Mouse (Mus musculus) small intestine, adult 2 months (tissue): ENCODE data around the gene Cstf1.

ENCODE experiments used
- CTCF ChIP-seq: fragments of 200-500 bp; IDR thresholded peaks from 2 replicates; pipeline ENCODE4 v1.5.1; 2012; ENCODE audit warnings: low read depth, mild to moderate bottlenecking, control low read depth, inconsistent platforms, low read length, moderate library complexity, mixed read lengths; ENCODE audit not compliant: insufficient replicate concordance, insufficient read length; ENCODE audit errors: extremely low read depth
- POLR2A ChIP-seq: fragments of 200-500 bp; IDR thresholded peaks from 2 replicates; pipeline ENCODE4 v1.6.1; 2012; ENCODE audit warnings: low read depth, mild to moderate bottlenecking, control low read depth, inconsistent platforms, low read length, moderate library complexity

DNA sequence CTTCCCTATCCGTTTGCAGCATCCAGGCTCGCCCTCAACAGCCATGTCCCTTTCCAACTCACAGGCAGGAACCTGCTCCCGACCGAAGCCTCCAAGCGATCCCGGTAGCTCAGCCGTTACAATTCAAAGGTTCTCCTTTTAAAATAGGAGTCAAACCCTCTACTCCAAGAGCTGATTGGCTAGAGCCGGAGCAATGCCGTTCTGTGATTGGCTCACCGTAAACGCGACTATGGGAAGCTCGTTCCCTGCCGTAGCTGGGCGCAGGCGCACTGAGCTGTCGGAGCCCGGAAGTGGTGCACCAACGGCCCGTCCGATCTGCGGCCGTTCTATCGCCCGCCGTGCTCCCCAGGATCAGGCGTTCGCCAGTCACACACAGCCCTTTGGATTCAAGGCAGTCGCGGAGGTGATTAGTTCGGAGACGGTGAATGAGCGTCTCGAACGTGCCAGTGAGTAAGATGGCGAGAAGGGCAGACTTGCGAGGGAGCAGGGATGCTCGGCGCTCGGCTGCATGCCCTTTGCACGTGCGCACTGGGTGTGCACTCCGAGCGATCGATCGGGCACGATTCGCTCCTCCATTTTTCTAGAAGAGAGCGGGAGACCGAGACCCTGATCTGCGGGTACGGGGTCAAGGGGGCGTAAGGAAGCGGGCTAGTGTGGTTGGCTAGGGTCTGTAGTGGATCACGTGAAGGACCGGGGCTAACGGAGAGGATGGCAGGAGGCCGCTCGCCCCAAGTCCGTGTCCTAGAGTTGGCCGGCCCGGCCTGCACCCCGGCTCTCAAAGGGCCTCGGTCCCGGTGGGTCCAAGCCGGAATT lies at the start of gene Cstf1, which contains the start of gene Aurka:
- TF ChIP-seq POLR2A (peak; percentile 47), CTCF (no peak)
